In genomic region chr5:93044584-93045370, GRCm38 (mm10) we compare ENCODE assay signal across 8 mouse cellular contexts. TPM values are rescaled to one million over a fixed set of nuclear protein-coding genes. Genes with fewer than 3 reads are reported as not detected.
A peak's percentile ranks its signal among the peaks of the same experiment; 100 is the strongest.
DNase-seq lines count a peak whose midpoint lies in the region; ATAC-seq and TF ChIP-seq lines count a peak whose summit lies in the region.

Sowahb (minus strand) TSS chr5:93045022.

- H3K4me1 ChIP-seq in ES-Bruce4 (ENCODE audit: control insufficient read depth, insufficient read depth, low read length): peaks cover 3% of the 10 kb centered on the region
- H3K4me1 ChIP-seq in embryonic fibroblast, embryonic 13.5 days (ENCODE audit: control insufficient read depth, insufficient read depth, low read length): 0 out of 2 replicates have a peak, but pooled peaks cover 2% of the 10 kb centered on the region
- peaks cover 10% of the 10 kb centered on the region for H3K4me1 ChIP-seq in intestine, embryonic 14.5 days (replicated peaks; ENCODE audit: control insufficient read depth, insufficient read depth, low read length)
- peaks cover 25% of the 10 kb centered on the region for H3K4me1 ChIP-seq in limb, embryonic 15.5 days
- H3K4me1 ChIP-seq in midbrain, embryonic 14.5 days (ENCODE audit: control insufficient read depth, insufficient read depth, low read length): peaks cover 12% of the 10 kb centered on the region

- peak; percentile 92 for ATAC-seq in intestine, embryonic 14.5 days (replicated peaks; ENCODE audit: low FRiP score, low TSS enrichment, low read depth)
- ATAC-seq in limb, embryonic 15.5 days (ENCODE audit: insufficient number of reproducible peaks, low FRiP score, low TSS enrichment, low read depth): no peak
- peak; percentile 63 for ATAC-seq in midbrain, embryonic 14.5 days (ENCODE audit: low FRiP score, low TSS enrichment)

- WGBS in intestine, embryonic 14.5 days: under 1% methylated on average over 66 of the region's 68 CpGs
- under 1% methylated on average over 68 of the region's 68 CpGs for WGBS in limb, embryonic 15.5 days
- under 1% methylated on average over 68 of the region's 68 CpGs for WGBS in midbrain, embryonic 14.5 days

- no peak for TF ChIP-seq EP300 in ES-Bruce4 (IDR thresholded peaks at IDR 0.05; ENCODE audit: insufficient read depth, low read depth, low read length)

- no peak for TF ChIP-seq POLR2A in ES-Bruce4 (IDR thresholded peaks at IDR 0.05; ENCODE audit: insufficient read depth, low read length)
- TF ChIP-seq POLR2A in embryonic fibroblast, embryonic 13.5 days (IDR thresholded peaks at IDR 0.05; ENCODE audit: low read depth, low read length): no peak

- no peak within 1 kb of the TSS for H3K27ac ChIP-seq in ES-Bruce4 (ENCODE audit: insufficient read depth, low read length)
- H3K27ac ChIP-seq in embryonic fibroblast, embryonic 13.5 days (ENCODE audit: insufficient read depth, low read length): no peak within 1 kb of the TSS
- no peak within 1 kb of the TSS for H3K27ac ChIP-seq in intestine, embryonic 14.5 days (ENCODE audit: low read depth)
- no peak within 1 kb of the TSS for H3K27ac ChIP-seq in limb, embryonic 15.5 days
- no peak within 1 kb of the TSS for H3K27ac ChIP-seq in midbrain, embryonic 14.5 days (replicated peaks; ENCODE audit: low read depth, low read length)

- H3K36me3 ChIP-seq in ES-Bruce4 (ENCODE audit: control insufficient read depth, insufficient read depth, low read length, poor library complexity, severe bottlenecking): no peaks in the 10 kb centered on the region
- no peaks in the 10 kb centered on the region for H3K36me3 ChIP-seq in intestine, embryonic 14.5 days (ENCODE audit: control insufficient read depth, insufficient read depth, low read length)
- H3K36me3 ChIP-seq in limb, embryonic 15.5 days: no peaks in the 10 kb centered on the region
- H3K36me3 ChIP-seq in midbrain, embryonic 14.5 days (ENCODE audit: control insufficient read depth, insufficient read depth, low read length): no peaks in the 10 kb centered on the region

- H3K4me3 ChIP-seq in ES-Bruce4 (ENCODE audit: low read depth, low read length): peak within 1 kb of the TSS; percentile 78
- H3K4me3 ChIP-seq in embryonic fibroblast, embryonic 13.5 days (ENCODE audit: insufficient read depth, low read length): peak within 1 kb of the TSS; percentile 18
- H3K4me3 ChIP-seq in intestine, embryonic 14.5 days (ENCODE audit: low read depth, low read length): peak within 1 kb of the TSS; percentile 45
- H3K4me3 ChIP-seq in limb, embryonic 15.5 days: peak within 1 kb of the TSS; percentile 49
- peak within 1 kb of the TSS; percentile 46 for H3K4me3 ChIP-seq in midbrain, embryonic 14.5 days (replicated peaks; ENCODE audit: low read depth, low read length)

- peak; percentile 57 for DNase-seq in adrenal gland, postnatal 25 days
- peak; percentile 83 for DNase-seq in intestine, embryonic 14.5 days (ENCODE audit: low spot score)
- peak; percentile 47 for DNase-seq in midbrain, embryonic 14.5 days
- peak; percentile 58 for DNase-seq in testis, postnatal 10 days (ENCODE audit: low spot score)
- DNase-seq in layer of hippocampus, adult 18-20 months (ENCODE audit: low spot score in 2 of 2): no peak

- H3K4me2 ChIP-seq in intestine, embryonic 14.5 days (ENCODE audit: low read length): peak within 1 kb of the TSS; percentile 90
- H3K4me2 ChIP-seq in limb, embryonic 15.5 days: peak within 1 kb of the TSS; percentile 97
- peak within 1 kb of the TSS; percentile 91 for H3K4me2 ChIP-seq in midbrain, embryonic 14.5 days (ENCODE audit: low read length)

- TF ChIP-seq CTCF in ES-Bruce4 (IDR thresholded peaks at IDR 0.05; ENCODE audit: low read depth, low read length): no peak
- no peak for TF ChIP-seq CTCF in embryonic fibroblast, embryonic 13.5 days (IDR thresholded peaks at IDR 0.05; ENCODE audit: borderline replicate concordance, insufficient read depth, low read length)

- no peaks in the 10 kb centered on the region for H3K9me3 ChIP-seq in ES-Bruce4 (replicated peaks; ENCODE audit: control insufficient read depth, insufficient read depth, low read length, poor library complexity, severe bottlenecking)
- no peaks in the 10 kb centered on the region for H3K9me3 ChIP-seq in intestine, embryonic 14.5 days (ENCODE audit: control insufficient read depth, low read length)
- H3K9me3 ChIP-seq in limb, embryonic 15.5 days: no peaks in the 10 kb centered on the region
- H3K9me3 ChIP-seq in midbrain, embryonic 14.5 days (ENCODE audit: control insufficient read depth, low read length): no peaks in the 10 kb centered on the region

- H3K9ac ChIP-seq in ES-Bruce4 (ENCODE audit: low read depth, poor library complexity, severe bottlenecking): peak within 1 kb of the TSS; percentile 39
- H3K9ac ChIP-seq in intestine, embryonic 14.5 days (ENCODE audit: low read length): peak within 1 kb of the TSS; percentile 49
- H3K9ac ChIP-seq in limb, embryonic 15.5 days: peak within 1 kb of the TSS; percentile 26; the same call in 1 of the 2 replicates
- H3K9ac ChIP-seq in midbrain, embryonic 14.5 days (replicated peaks; ENCODE audit: low read length): peak within 1 kb of the TSS; percentile 39; the same call in 1 of the 2 replicates

- H3K27me3 ChIP-seq in ES-Bruce4 (ENCODE audit: control insufficient read depth, insufficient read depth, low read length, poor library complexity, severe bottlenecking): peaks cover 15% of the 10 kb centered on the region; the same call in 1 of the 2 replicates
- H3K27me3 ChIP-seq in intestine, embryonic 14.5 days (replicated peaks; ENCODE audit: control insufficient read depth, insufficient read depth, low read length): peaks cover 57% of the 10 kb centered on the region
- H3K27me3 ChIP-seq in limb, embryonic 15.5 days: peaks cover 71% of the 10 kb centered on the region
- peaks cover 59% of the 10 kb centered on the region for H3K27me3 ChIP-seq in midbrain, embryonic 14.5 days (ENCODE audit: control insufficient read depth, insufficient read depth, low read length)

RNA-seq across cellular contexts. Expression of gene Sowahb, which starts in this region (rescaled TPM):
- polyA plus RNA-seq in ES-Bruce4 (2011; ENCODE audit: insufficient read depth, insufficient read length, low read depth, missing spikeins): 5.3 and 6.5 TPM in 2 replicates
- not detected in 2 replicates for total RNA-seq in adrenal gland, postnatal 25 days (2021)
- polyA plus RNA-seq in embryonic fibroblast, embryonic 13.5 days (2011; ENCODE audit: insufficient read length, low read depth, missing spikeins): not detected in 2 replicates
- 3.3 and 3.9 TPM in 2 replicates for polyA plus RNA-seq in intestine, embryonic 14.5 days (2014; fragmentation: Nextera tagmentation; extraction: Ambion mirVana)
- 0.41 and 0.65 TPM in 2 replicates for polyA plus RNA-seq in limb, embryonic 15.5 days (2015; fragmentation: Nextera tagmentation; extraction: Ambion mirVana)
- 0.09 TPM in 1 of 2 replicates, not detected in the other for polyA plus RNA-seq in midbrain, embryonic 14.5 days (2014; fragmentation: Nextera tagmentation; extraction: Ambion mirVana)
- 1 to 10 TPM; 2.8 to 3.8 TPM for total RNA-seq in layer of hippocampus, adult 18-20 months (2021)

Comparison
In these comparisons a context has a peak if more than half of its experiments do, and no peak if none do; other contexts are left out.
1. Peak in DNase-seq in adrenal gland, postnatal 25 days; RNA of the gene not detected or under 1 TPM.
2. Peak in DNase-seq, ATAC-seq, H3K4me3 ChIP-seq, H3K9ac ChIP-seq and H3K4me2 ChIP-seq in midbrain, embryonic 14.5 days; RNA of the gene not detected or under 1 TPM.
3. H3K4me3 ChIP-seq: peak in every context shown above with its lines; median percentile 78 in ES-Bruce4; 49 in limb, embryonic 15.5 days; 46 in midbrain, embryonic 14.5 days; 45 in intestine, embryonic 14.5 days; 18 in embryonic fibroblast, embryonic 13.5 days.
4. DNase-seq: peak in intestine, embryonic 14.5 days (single experiment) and testis, postnatal 10 days (single experiment); none in layer of hippocampus, adult 18-20 months (0 of 2).
5. Peak in every context shown above with its lines, with median percentiles within 50 percentile points of each other: H3K9ac ChIP-seq and H3K4me2 ChIP-seq.